Mouse (Mus musculus) olfactory bulb, adult 2 months (tissue): ENCODE data around the gene Mtmr11. TPM values are rescaled to one million over a fixed set of nuclear protein-coding genes. Genes with fewer than 3 reads are reported as not detected.
"Not testable (repeated sequence)": the region's sequence is repeated elsewhere in the genome, so short reads cannot be mapped to it uniquely, and the experiment has no call there.

Experiments
- H3K27ac ChIP-seq: fragments of 200-500 bp; 2 replicates; pipeline ENCODE4 v1.5.1; 2012; ENCODE audit warnings: low read depth, low read length; ENCODE audit not compliant: insufficient read depth
- H3K4me1 ChIP-seq: fragments of 200-500 bp; 2 replicates; pipeline ENCODE4 v1.6.1; 2012; ENCODE audit warnings: low read length; ENCODE audit not compliant: control insufficient read depth, insufficient read depth
- H3K4me3 ChIP-seq: fragments of 200-500 bp; 2 replicates; pipeline ENCODE4 v1.5.1; 2012; ENCODE audit warnings: mild to moderate bottlenecking, low read depth, low read length, moderate library complexity; ENCODE audit not compliant: insufficient read depth
- CTCF ChIP-seq: fragments of 200-500 bp; IDR thresholded peaks from 2 replicates; pipeline ENCODE4 v1.5.1; 2012; ENCODE audit warnings: low read depth, mild to moderate bottlenecking, low read length, moderate library complexity; ENCODE audit not compliant: insufficient read depth
- POLR2A ChIP-seq: fragments of 200-500 bp; IDR thresholded peaks from 2 replicates; pipeline ENCODE4 v1.6.1; 2012; ENCODE audit warnings: mild to moderate bottlenecking, low read depth, low read length, moderate library complexity; ENCODE audit not compliant: insufficient read depth
- WGBS: fragments of 180-500 bp; shearing (Covaris S2); methylation state at CpG from one replicate; pipeline ENCODE4 v1.1.7; 2018; 5-methylcytosine and 5-hydroxymethylcytosine counted together
- polyA plus RNA-seq: library from polyadenylated mRNA; stranded (reverse); fragments of >200 nt; gene quantifications from 2 replicates; pipeline ENCODE4 v1.2.4, GENCODE M21; 2012; ENCODE audit warnings: low replicate concordance; ENCODE audit not compliant: missing spikeins, insufficient read depth, insufficient read length

Gene Mtmr11
- polyA plus RNA-seq, 1 experiment = not detected

- Histone ChIP-seq H3K4me1 (peaks cover 24% of the 10 kb centered on the region), H3K27ac (peak overlapping the region; percentile 99), H3K4me3 (peak overlapping the region; percentile 79)
- under 1% methylated on average over 50 of the region's 50 CpGs for WGBS
- TF ChIP-seq CTCF (no peak), POLR2A (peak; percentile 82)
These were observed 35.4 kb downstream of the Mtmr11 start for GRCm38 (mm10) chr3:96197129-96197749.

- H3K4me3 ChIP-seq = no peak overlapping the region
- TF ChIP-seq POLR2A (no peak), CTCF (no peak)
- H3K4me1 ChIP-seq = peaks cover 17% of the 10 kb centered on the region
- no peak overlapping the region for H3K27ac ChIP-seq
- WGBS = 8% methylated on average over 6 of the region's 6 CpGs
These were observed 36.4 kb downstream of the Mtmr11 start for GRCm38 (mm10) chr3:96198181-96198580.

- H3K27ac ChIP-seq, H3K4me3 ChIP-seq: not testable (repeated sequence)
- peaks cover 13% of the 10 kb centered on the region for H3K4me1 ChIP-seq
- WGBS = 29% methylated on average over 8 of the region's 8 CpGs
These were observed 36.9 kb downstream of the Mtmr11 start for GRCm38 (mm10) chr3:96198601-96199251.

GRCm38 (mm10) chr3:96199731-96200130 is 37.9 kb downstream of the Mtmr11 start:
- WGBS = 76% methylated on average over 2 of the region's 2 CpGs

GRCm38 (mm10) chr3:96207819-96208218 is 46.0 kb downstream of the Mtmr11 start:
- 80% methylated on average over 3 of the region's 3 CpGs for WGBS
- no peak overlapping the region for H3K27ac ChIP-seq
- TF ChIP-seq POLR2A (no peak), CTCF (no peak)
- H3K4me1 ChIP-seq = no peaks in the 10 kb centered on the region
- H3K4me3 ChIP-seq = no peak overlapping the region

More at GRCm38 (mm10) chr3:96199731-96200130, 37.9 kb downstream of the Mtmr11 start:
- Histone ChIP-seq H3K4me1 (peaks cover 5% of the 10 kb centered on the region), H3K27ac (no peak overlapping the region), H3K4me3 (no peak overlapping the region)
- TF ChIP-seq CTCF (no peak), POLR2A (no peak)

- 33% methylated on average over 15 of the region's 15 CpGs for WGBS
These were observed 47.4 kb downstream of the Mtmr11 start for GRCm38 (mm10) chr3:96209242-96209641.

GRCm38 (mm10) chr3:96219191-96219641 is 57.4 kb downstream of the Mtmr11 start:
- under 1% methylated on average over 12 of the region's 12 CpGs for WGBS
- Histone ChIP-seq H3K4me3 (peak overlapping the region; percentile 44), H3K4me1 (peaks cover 3% of the 10 kb centered on the region), H3K27ac (peak overlapping the region; percentile 94)
- TF ChIP-seq POLR2A (no peak), CTCF (no peak)

More at GRCm38 (mm10) chr3:96209242-96209641, 47.4 kb downstream of the Mtmr11 start:
- Histone ChIP-seq H3K4me1 (no peaks in the 10 kb centered on the region), H3K27ac (no peak overlapping the region), H3K4me3 (no peak overlapping the region)
- no peak for TF ChIP-seq POLR2A
- no peak for TF ChIP-seq CTCF

- H3K4me3 ChIP-seq = peak within 1 kb of the TSS; percentile 78
- peaks cover 5% of the 10 kb centered on the region for H3K4me1 ChIP-seq
- H3K27ac ChIP-seq = peak within 1 kb of the TSS; percentile 98
- TF ChIP-seq CTCF (no peak), POLR2A (peak; percentile 76)
- under 1% methylated on average over 37 of the region's 37 CpGs for WGBS
These were observed 57.9 kb downstream of the Mtmr11 start, which contains the start of the genes Bola1 and Hist2h2ab for GRCm38 (mm10) chr3:96219661-96220130. Bola1 (minus strand) TSS chr3:96219709. Hist2h2ab (plus strand) TSS chr3:96219865.

GRCm38 (mm10) chr3:96220131-96220764 is 58.4 kb downstream of the Mtmr11 start:
- Histone ChIP-seq H3K27ac (peak overlapping the region; percentile 98), H3K4me3 (peak overlapping the region; percentile 78)
- H3K4me1 ChIP-seq = not testable (repeated sequence)
- peak; percentile 36 for TF ChIP-seq POLR2A
- whole genome bisulfite sequencing = under 1% methylated on average over 34 of the region's 47 CpGs
